Mouse (Mus musculus): ENCODE data around the gene Baiap2l1. TPM values are rescaled to one million over a fixed set of nuclear protein-coding genes. Genes with fewer than 3 reads are reported as not detected.

Gene Baiap2l1
- polyA plus RNA-seq, 1 experiment from 2014 or later, result 14.8 TPM

- Histone ChIP-seq H3K4me2 (replicated peaks; ENCODE audit: low read depth, low read length) (no peak overlapping the region), H3K27me3 (ENCODE audit: insufficient read depth, low read length) (no peaks in the 10 kb centered on the region), H3K9me3 (ENCODE audit: low read length) (no peaks in the 10 kb centered on the region), H3K27ac (ENCODE audit: low read length) (no peak overlapping the region), H3K36me3 (ENCODE audit: insufficient read depth, low read length) (peaks cover 49% of the 10 kb centered on the region), H3K4me1 (ENCODE audit: insufficient read depth, low read length) (peaks cover 42% of the 10 kb centered on the region), H3K9ac (replicated peaks; ENCODE audit: low read length) (no peak overlapping the region), H3K4me3 (ENCODE audit: low read length) (no peak overlapping the region)
- no peak for ATAC-seq (ENCODE audit: low FRiP score, low TSS enrichment)
- WGBS, result 57% methylated on average over 9 of the region's 9 CpGs
These were observed 94.8 kb downstream of the Baiap2l1 start for GRCm38 (mm10) chr5:144263082-144263481.

- no peak for ATAC-seq (ENCODE audit: low FRiP score, low TSS enrichment)
- Histone ChIP-seq H3K36me3 (ENCODE audit: insufficient read depth, low read length) (peaks cover 42% of the 10 kb centered on the region), H3K9ac (replicated peaks; ENCODE audit: low read length) (no peak overlapping the region), H3K27me3 (ENCODE audit: insufficient read depth, low read length) (no peaks in the 10 kb centered on the region), H3K27ac (ENCODE audit: low read length) (no peak overlapping the region), H3K9me3 (ENCODE audit: low read length) (no peaks in the 10 kb centered on the region), H3K4me1 (ENCODE audit: insufficient read depth, low read length) (peaks cover 55% of the 10 kb centered on the region), H3K4me2 (replicated peaks; ENCODE audit: low read depth, low read length) (no peak overlapping the region), H3K4me3 (ENCODE audit: low read length) (no peak overlapping the region)
- WGBS, result 82% methylated on average over 5 of the region's 5 CpGs
These were observed 96.1 kb downstream of the Baiap2l1 start for GRCm38 (mm10) chr5:144261829-144262228.

- WGBS, result 81% methylated on average over 9 of the region's 9 CpGs
- Histone ChIP-seq H3K4me3 (ENCODE audit: low read length) (no peak overlapping the region), H3K4me2 (replicated peaks; ENCODE audit: low read depth, low read length) (no peak overlapping the region), H3K9me3 (ENCODE audit: low read length) (no peaks in the 10 kb centered on the region), H3K27ac (ENCODE audit: low read length) (no peak overlapping the region), H3K27me3 (ENCODE audit: insufficient read depth, low read length) (no peaks in the 10 kb centered on the region), H3K4me1 (ENCODE audit: insufficient read depth, low read length) (peaks cover 58% of the 10 kb centered on the region), H3K36me3 (ENCODE audit: insufficient read depth, low read length) (peaks cover 36% of the 10 kb centered on the region), H3K9ac (replicated peaks; ENCODE audit: low read length) (no peak overlapping the region; the same call in 1 of the 2 replicates)
- no peak for ATAC-seq (ENCODE audit: low FRiP score, low TSS enrichment)
These were observed 96.6 kb downstream of the Baiap2l1 start for GRCm38 (mm10) chr5:144261309-144261708.

GRCm38 (mm10) chr5:144260464-144260863 is 97.4 kb downstream of the Baiap2l1 start:
- H3K9me3 ChIP-seq (ENCODE audit: low read length), result no peaks in the 10 kb centered on the region
- peaks cover 29% of the 10 kb centered on the region; the same call in 1 of the 2 replicates for H3K36me3 ChIP-seq (ENCODE audit: insufficient read depth, low read length)
- H3K4me3 ChIP-seq (ENCODE audit: low read length), result no peak overlapping the region
- H3K27me3 ChIP-seq (ENCODE audit: insufficient read depth, low read length), result no peaks in the 10 kb centered on the region
- WGBS, result 76% methylated on average over 8 of the region's 8 CpGs
- H3K4me2 ChIP-seq (replicated peaks; ENCODE audit: low read depth, low read length), result no peak overlapping the region
- peaks cover 58% of the 10 kb centered on the region for H3K4me1 ChIP-seq (ENCODE audit: insufficient read depth, low read length)
- H3K27ac ChIP-seq (ENCODE audit: low read length), result no peak overlapping the region
- H3K9ac ChIP-seq (replicated peaks; ENCODE audit: low read length), result no peak overlapping the region
- ATAC-seq (ENCODE audit: low FRiP score, low TSS enrichment), result no peak

DNA sequence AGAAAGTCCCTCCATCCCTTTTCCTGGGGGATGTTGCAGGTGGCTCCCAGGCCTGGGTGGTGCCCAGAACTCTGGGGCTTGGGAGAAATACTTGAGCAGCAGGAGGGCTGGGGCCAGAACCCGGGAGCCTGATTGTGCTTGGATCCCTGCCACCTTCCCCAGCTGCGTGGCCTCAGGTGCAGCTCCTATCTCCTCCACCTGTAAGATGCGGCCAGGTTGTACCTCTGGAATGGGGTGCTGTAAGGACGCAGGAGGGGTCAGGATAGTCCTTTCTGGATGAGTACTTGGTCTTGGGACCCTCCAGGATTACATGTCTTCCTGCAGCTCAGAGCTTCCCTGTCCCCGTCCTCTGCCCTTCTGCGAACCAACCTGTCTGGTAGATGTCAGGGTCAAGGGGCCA is 98.7 kb downstream of the Baiap2l1 start:
- H3K9ac ChIP-seq (replicated peaks; ENCODE audit: low read length), result peak overlapping the region; percentile 97
- WGBS, result 55% methylated on average over 6 of the region's 6 CpGs
- peak overlapping the region; percentile 41; the same call in 1 of the 2 replicates for H3K27ac ChIP-seq (ENCODE audit: low read length)
- no peaks in the 10 kb centered on the region for H3K27me3 ChIP-seq (ENCODE audit: insufficient read depth, low read length)
- peaks cover 19% of the 10 kb centered on the region; the same call in 1 of the 2 replicates for H3K36me3 ChIP-seq (ENCODE audit: insufficient read depth, low read length)
- peak overlapping the region; percentile 91 for H3K4me3 ChIP-seq (ENCODE audit: low read length)
- peaks cover 61% of the 10 kb centered on the region for H3K4me1 ChIP-seq (ENCODE audit: insufficient read depth, low read length)
- H3K4me2 ChIP-seq (replicated peaks; ENCODE audit: low read depth, low read length), result peak overlapping the region; percentile 68
- H3K9me3 ChIP-seq (ENCODE audit: low read length), result no peaks in the 10 kb centered on the region
- no peak for ATAC-seq (ENCODE audit: low FRiP score, low TSS enrichment)

DNA sequence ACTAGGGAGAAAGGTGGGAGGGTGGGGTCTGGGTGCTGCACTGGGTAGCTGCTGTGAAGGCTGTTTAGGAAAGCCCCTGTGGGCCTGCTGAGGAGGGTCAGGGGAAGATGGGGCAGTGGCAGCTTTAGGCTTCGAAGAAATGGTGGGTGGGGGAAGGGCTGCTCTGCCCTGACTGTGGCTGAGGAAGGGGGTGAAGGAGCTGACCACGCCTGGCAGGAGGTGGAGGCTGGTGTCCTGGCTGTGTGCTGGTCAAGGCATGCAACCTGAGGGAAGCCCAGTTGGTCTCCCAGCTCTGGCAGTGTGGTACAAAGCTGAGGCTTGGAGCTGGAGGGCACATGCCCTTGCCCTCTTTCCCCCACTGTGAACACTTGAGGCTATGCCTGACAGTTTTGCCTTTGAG is 99.2 kb downstream of the Baiap2l1 start:
- no peak for ATAC-seq (ENCODE audit: low FRiP score, low TSS enrichment)
- WGBS, result 31% methylated on average over 2 of the region's 2 CpGs
- Histone ChIP-seq H3K27me3 (ENCODE audit: insufficient read depth, low read length) (no peaks in the 10 kb centered on the region), H3K27ac (ENCODE audit: low read length) (peak overlapping the region; percentile 41), H3K4me2 (replicated peaks; ENCODE audit: low read depth, low read length) (peak overlapping the region; percentile 68), H3K4me1 (ENCODE audit: insufficient read depth, low read length) (peaks cover 65% of the 10 kb centered on the region), H3K9me3 (ENCODE audit: low read length) (no peaks in the 10 kb centered on the region), H3K9ac (replicated peaks; ENCODE audit: low read length) (peak overlapping the region; percentile 97), H3K36me3 (ENCODE audit: insufficient read depth, low read length) (peaks cover 18% of the 10 kb centered on the region; the same call in 1 of the 2 replicates), H3K4me3 (ENCODE audit: low read length) (peak overlapping the region; percentile 91)

- peak overlapping the region; percentile 41 for H3K27ac ChIP-seq (ENCODE audit: low read length)
- no peak for ATAC-seq (ENCODE audit: low FRiP score, low TSS enrichment)
- H3K36me3 ChIP-seq (ENCODE audit: insufficient read depth, low read length), result peaks cover 17% of the 10 kb centered on the region; the same call in 1 of the 2 replicates
- H3K27me3 ChIP-seq (ENCODE audit: insufficient read depth, low read length), result no peaks in the 10 kb centered on the region
- peak overlapping the region; percentile 97 for H3K9ac ChIP-seq (replicated peaks; ENCODE audit: low read length)
- peak overlapping the region; percentile 68 for H3K4me2 ChIP-seq (replicated peaks; ENCODE audit: low read depth, low read length)
- peak overlapping the region; percentile 91 for H3K4me3 ChIP-seq (ENCODE audit: low read length)
- H3K4me1 ChIP-seq (ENCODE audit: insufficient read depth, low read length), result peaks cover 61% of the 10 kb centered on the region
- 15% methylated on average over 14 of the region's 14 CpGs for WGBS
- no peaks in the 10 kb centered on the region for H3K9me3 ChIP-seq (ENCODE audit: low read length)
These were observed 99.7 kb downstream of the Baiap2l1 start for GRCm38 (mm10) chr5:144258131-144258611.

- Histone ChIP-seq H3K4me3 (ENCODE audit: low read length) (peak overlapping the region; percentile 91), H3K4me2 (replicated peaks; ENCODE audit: low read depth, low read length) (peak overlapping the region; percentile 68), H3K27ac (ENCODE audit: low read length) (peak overlapping the region; percentile 95), H3K9ac (replicated peaks; ENCODE audit: low read length) (peak overlapping the region; percentile 97), H3K4me1 (ENCODE audit: insufficient read depth, low read length) (peaks cover 58% of the 10 kb centered on the region), H3K36me3 (ENCODE audit: insufficient read depth, low read length) (peaks cover 13% of the 10 kb centered on the region; the same call in 1 of the 2 replicates), H3K9me3 (ENCODE audit: low read length) (no peaks in the 10 kb centered on the region), H3K27me3 (ENCODE audit: insufficient read depth, low read length) (no peaks in the 10 kb centered on the region)
- WGBS, result 57% methylated on average over 3 of the region's 3 CpGs
- no peak for ATAC-seq (ENCODE audit: low FRiP score, low TSS enrichment)
These were observed 100.3 kb downstream of the Baiap2l1 start for GRCm38 (mm10) chr5:144257451-144258110.

GRCm38 (mm10) chr5:144256888-144257287 is 101.0 kb downstream of the Baiap2l1 start:
- peak overlapping the region; percentile 68 for H3K4me2 ChIP-seq (replicated peaks; ENCODE audit: low read depth, low read length)
- H3K27me3 ChIP-seq (ENCODE audit: insufficient read depth, low read length), result no peaks in the 10 kb centered on the region
- H3K4me1 ChIP-seq (ENCODE audit: insufficient read depth, low read length), result peaks cover 57% of the 10 kb centered on the region
- ATAC-seq (ENCODE audit: low FRiP score, low TSS enrichment), result no peak
- peak overlapping the region; percentile 91 for H3K4me3 ChIP-seq (ENCODE audit: low read length)
- WGBS, result 25% methylated on average over 1 of the region's 1 CpGs
- no peaks in the 10 kb centered on the region for H3K9me3 ChIP-seq (ENCODE audit: low read length)
- H3K27ac ChIP-seq (ENCODE audit: low read length), result peak overlapping the region; percentile 95
- H3K9ac ChIP-seq (replicated peaks; ENCODE audit: low read length), result peak overlapping the region; percentile 97
- H3K36me3 ChIP-seq (ENCODE audit: insufficient read depth, low read length), result peaks cover 13% of the 10 kb centered on the region; the same call in 1 of the 2 replicates

- Histone ChIP-seq H3K27ac (ENCODE audit: low read length) (peak overlapping the region; percentile 95), H3K4me1 (ENCODE audit: insufficient read depth, low read length) (peaks cover 58% of the 10 kb centered on the region), H3K9ac (replicated peaks; ENCODE audit: low read length) (peak overlapping the region; percentile 97), H3K27me3 (ENCODE audit: insufficient read depth, low read length) (no peaks in the 10 kb centered on the region), H3K4me3 (ENCODE audit: low read length) (peak overlapping the region; percentile 91), H3K9me3 (ENCODE audit: low read length) (no peaks in the 10 kb centered on the region), H3K4me2 (replicated peaks; ENCODE audit: low read depth, low read length) (peak overlapping the region; percentile 68), H3K36me3 (ENCODE audit: insufficient read depth, low read length) (peaks cover 13% of the 10 kb centered on the region; the same call in 1 of the 2 replicates)
- ATAC-seq (ENCODE audit: low FRiP score, low TSS enrichment), result no peak
- WGBS, result 6% methylated on average over 7 of the region's 7 CpGs
These were observed 101.4 kb downstream of the Baiap2l1 start for GRCm38 (mm10) chr5:144256541-144256870.
